Mouse (Mus musculus) frontal cortex, adult (tissue): Measurements from ENCODE around the gene Cisd2.

Source experiments
- ATAC-seq: cut with Nextera tagmentation; 2 replicates; pipeline ENCODE4 v1.9.2; 2017; ENCODE audit warnings: mild to moderate bottlenecking, moderate library complexity, mixed read lengths; ENCODE audit not compliant: low TSS enrichment

Gene Cisd2

DNA sequence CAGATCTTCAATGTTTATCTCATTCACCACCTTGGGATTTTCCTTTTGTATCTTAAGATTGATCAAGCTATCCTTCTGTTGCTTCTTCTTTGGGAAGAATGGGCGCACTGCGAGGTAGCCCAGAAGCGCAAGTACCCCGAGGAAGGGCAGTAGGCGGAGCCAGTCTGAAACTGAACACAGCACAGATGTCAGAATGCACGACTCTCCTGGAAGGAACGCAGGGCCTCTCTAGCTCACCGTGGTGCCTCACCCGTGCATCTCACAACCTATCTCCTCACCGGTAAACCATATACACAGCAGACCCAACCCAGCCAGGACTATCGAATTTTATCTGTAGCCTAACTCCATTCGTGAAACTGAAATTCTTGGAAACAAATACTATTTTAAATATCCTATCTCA lies 12.7 kb downstream of the Cisd2 start:
- ATAC-seq = no peak

DNA sequence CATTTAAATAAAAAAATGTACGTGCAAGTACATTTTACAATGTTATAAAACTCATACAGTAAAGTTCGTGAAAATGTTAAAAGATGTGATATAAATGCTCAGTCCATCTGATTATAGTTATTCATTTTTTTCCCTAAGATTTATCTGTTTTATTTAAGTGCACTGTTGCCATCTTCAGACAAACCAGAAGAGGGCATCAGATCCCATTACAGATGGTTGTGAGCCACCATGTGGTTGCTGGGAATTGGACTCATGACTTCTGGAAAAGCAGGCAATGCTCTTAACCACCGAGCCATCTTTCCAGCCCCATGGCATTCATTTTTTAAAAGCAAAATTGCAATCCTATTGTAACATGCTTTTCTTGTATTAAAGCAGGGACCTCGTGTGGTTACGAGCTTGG lies 14.5 kb downstream of the Cisd2 start:
- no peak for ATAC-seq

DNA sequence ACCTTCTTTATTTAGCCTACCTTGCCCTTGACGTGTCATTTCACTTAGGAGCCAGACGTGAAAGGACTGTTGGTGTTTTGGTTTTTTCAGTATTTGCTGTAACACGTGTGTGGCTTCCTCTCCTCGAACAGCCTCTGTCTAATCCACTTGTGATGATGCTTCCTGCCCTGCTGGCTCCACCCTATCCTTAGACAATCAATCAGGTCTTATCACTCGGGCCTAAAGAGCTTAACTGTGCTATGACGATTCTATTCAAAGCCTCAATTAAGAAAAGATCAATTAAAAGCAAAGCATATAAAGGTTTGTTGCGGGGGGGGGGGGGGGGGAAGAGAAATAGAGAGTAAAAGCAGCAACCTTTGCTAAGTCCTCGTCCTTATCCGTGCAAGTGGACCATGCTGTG lies 16.4 kb downstream of the Cisd2 start:
- no peak for ATAC-seq

DNA sequence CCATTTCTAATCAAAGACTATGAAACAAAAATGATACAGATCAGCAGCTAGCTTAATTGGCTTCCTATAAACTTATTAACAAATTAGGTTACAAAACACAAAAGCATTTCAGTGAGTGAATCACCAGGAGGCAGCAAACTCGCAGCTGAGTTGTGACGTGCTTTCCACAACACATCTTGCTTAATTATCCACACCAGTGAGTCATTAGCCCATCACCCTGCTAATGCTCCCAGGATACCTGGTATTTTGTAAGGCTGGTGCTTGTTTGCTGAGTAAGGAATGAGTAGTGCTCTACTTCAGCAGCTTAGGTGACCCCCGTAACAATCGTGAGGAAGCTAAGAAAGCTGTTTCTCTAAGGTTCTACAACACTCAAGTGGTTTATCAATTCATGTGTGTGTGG lies 19.1 kb downstream of the Cisd2 start:
- ATAC-seq = no peak

DNA sequence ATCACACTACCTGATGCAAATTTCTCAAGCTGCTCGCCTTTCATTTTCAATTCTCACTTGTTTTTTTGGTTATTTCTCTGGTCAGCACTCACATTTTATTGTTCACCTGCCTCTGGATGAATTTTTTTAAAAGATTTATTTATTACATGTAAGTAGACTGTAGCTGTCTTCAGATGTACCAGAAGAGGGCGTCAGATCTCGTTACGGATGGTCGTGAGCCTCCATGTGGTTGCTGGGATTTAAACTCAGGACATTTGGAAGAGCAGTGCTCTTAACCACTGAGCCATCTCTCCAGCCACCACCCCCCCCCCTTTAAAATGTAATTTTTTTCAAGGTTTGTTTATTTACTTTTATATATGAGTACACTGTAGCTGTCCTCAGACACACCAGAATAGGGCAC lies 19.9 kb downstream of the Cisd2 start:
- ATAC-seq = no peak

DNA sequence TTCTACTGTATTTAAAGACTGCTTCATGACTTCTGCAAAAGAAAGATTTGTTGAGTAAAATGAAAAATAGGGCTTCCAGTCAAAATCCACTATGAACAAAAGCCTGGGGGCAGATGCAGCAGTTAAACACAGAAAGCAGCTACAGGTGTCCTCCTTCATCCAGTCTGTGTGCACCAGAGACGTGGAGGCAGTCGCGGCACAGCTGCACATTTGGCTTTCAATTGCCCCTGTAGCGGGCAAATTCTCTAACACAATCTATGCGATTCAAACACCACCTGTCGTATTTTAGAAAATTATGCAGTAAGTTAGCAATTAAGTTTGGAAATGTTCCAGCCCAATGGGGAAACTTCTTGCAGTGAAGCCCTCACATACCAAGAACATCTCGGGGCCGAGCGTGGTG lies 20.5 kb downstream of the Cisd2 start:
- peak; percentile 36; the same call in 1 of the 2 replicates for ATAC-seq

DNA sequence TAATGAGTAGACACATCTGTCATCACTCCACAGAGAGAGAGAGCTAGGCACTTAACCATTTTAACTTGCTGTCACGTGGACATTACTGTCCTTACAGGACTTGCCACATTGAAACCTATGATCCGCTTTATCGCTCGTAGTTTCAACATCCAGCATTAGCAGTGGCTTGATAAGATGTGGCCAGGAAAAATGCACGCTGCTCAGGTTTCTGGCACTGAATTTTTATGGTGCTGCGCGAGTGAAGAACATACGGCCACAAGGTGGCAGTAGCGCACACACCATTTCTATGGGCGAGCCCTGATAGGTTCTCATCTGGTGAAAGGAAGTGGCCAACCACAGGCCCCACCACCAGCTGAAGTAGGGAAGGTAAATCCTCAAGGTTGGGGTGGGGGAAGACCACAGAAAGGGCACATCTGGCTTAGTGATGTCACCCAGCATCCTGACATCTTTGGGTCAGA lies 21.5 kb downstream of the Cisd2 start:
- ATAC-seq = peak; percentile 91

DNA sequence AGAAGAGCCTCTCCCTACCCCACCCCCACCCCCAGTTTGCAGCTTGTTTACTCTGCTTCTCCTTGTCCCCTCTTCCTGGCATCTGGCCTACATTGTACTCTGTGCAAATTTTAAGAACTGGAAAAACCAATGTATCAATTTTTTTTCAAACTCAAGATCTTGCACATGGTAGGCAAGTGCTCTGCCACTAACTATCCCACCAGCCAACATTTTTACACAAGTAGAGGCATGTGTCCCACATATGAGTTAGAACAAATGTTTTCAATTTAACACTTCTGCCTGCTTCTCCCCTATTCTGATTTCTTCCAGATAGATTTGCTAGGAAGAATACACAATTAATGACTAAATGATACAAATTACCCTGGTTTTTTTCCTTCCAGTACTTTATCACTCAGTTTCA lies 26.6 kb downstream of the Cisd2 start:
- ATAC-seq = no peak

DNA sequence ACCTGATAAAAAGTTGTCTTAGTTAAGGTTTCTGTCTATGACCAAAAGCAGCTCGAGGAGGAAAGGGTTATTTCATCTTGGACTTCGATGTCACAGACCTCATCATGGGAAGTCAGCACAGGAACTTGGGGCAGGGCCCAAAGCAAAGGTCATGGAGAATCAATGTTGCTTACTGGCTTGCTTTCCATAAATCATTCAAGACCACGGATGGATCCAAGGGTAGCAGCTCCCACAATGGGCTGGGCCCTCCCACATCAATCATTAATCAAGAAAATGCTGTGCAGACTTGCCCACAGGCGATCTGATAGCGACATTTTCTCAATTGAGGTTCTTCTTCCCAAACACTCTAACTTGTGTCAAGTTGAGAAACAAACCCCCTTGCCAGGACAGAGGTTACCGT lies 27.6 kb downstream of the Cisd2 start:
- no peak for ATAC-seq

DNA sequence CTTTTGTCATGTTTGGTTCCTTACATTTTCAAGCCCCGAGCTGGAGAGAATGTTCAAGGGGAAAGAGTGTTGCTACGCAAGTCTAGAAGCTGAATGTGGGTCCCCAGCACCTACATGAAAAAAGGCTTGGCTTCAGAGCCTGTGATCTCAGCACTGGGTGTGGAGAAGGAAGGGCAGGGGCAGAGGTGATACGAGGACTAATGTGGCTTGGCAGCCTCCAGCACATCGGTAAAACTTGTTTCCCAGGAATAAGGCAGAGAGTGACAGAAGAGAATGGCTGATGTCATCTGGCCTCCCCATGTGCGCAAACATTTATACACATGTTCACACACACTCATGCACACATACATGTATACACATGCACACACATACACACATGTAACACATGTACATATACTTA lies 28.6 kb downstream of the Cisd2 start:
- no peak for ATAC-seq

DNA sequence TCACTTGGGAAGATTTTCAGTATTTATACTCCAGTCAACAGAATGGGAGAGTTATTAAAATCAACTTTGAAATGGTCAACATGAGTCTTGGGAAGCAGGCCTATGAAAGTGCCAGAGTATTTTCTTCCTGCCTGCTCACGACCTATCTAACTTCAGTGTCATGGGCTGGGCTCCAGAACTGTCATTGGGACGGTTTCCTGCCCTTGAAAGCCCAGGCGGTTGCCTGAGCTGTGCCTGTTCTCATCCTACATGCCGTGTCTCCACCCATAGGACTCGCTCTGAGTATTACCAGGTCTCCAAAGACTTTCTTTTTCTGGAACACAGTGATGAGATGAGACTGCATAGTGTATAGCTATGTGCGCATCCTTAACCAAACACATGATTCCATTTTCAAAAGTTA lies 30.5 kb downstream of the Cisd2 start:
- no peak for ATAC-seq

DNA sequence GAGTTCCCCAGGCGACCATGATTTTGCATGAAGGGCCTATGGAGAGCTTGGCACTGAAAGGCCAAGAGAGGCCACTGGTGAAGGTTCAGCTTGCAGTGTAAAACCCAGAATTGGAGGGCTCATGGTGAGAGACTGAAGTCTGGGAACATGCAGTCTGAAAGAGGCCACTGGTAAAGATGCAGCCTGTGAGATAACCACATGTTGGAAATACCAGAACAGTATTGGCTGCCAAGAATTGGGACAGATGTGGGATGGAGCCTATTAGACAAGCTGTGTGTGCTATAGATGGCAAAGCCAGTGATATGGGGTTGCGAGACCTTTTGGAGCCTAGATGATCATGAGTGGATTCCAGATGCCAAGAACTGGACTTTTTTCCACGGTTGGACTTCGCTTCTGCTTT lies 43.9 kb downstream of the Cisd2 start:
- ATAC-seq = no peak

DNA sequence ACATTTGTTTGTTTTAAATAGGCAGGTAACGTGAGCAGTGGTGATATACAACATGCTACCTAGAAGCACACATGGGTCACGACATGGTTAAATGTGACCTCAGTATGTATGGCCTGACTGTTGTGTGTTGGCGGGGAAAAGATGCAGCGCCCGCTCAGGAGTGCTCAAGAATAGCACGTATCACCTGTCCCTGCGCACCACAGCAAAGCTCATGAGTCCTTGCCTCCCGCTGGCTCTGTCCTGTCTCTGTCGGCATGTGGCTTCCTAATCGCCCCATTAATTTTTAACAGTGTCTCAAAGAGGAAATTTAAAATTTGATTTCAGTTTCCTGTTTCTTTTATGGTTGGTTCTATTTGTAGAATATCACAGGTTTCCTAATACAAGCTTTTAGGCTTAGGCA lies 46.3 kb downstream of the Cisd2 start:
- ATAC-seq = no peak

DNA sequence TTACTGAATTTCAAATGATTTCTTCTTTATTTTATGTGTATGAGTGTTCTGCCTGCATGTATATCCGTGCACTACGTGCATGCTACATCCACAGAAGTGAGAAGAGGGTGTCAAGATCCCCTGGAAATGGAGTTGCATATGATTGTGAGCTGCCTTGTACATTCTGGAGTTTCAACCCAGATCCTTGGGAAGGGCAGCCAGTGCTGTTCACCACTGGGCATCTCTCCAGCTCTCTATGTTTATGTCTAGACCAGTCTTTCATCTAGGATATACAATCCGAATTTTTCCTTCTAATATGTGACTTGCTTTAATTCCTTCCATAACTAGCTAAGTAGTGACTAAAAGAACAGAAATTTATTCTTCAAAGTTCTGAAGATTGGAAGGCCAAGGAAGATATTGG lies 47.9 kb downstream of the Cisd2 start:
- no peak for ATAC-seq

DNA sequence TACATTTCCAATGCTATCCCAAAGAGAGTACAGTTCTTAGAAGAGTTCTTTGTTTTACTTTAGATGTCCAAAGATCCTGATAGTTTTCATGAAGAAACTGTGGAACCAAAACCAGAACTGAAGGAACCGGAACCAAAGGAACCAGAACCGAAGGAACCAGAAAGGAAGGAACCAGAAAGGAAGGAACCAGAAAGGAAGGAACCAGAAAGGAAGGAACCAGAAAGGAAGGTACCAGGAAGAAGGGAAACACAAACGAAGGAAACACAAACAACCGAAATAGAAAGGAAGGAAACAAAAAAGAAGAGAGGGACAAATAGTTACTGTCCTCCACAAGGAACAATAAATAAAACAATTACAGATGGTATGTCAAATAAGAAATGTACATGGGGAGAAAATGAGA lies 66.3 kb downstream of the Cisd2 start:
- no peak for ATAC-seq
